Mouse (Mus musculus): ENCODE measurements around the gene Pzp. TPM values are rescaled to one million over a fixed set of nuclear protein-coding genes. Genes with fewer than 3 reads are reported as not detected.
A peak's percentile ranks its signal among the peaks of the same experiment; 100 is the strongest.

The Pzp gene
- total and polyA plus RNA-seq, 2 experiments: 1,553 to 1,917 TPM

DNA sequence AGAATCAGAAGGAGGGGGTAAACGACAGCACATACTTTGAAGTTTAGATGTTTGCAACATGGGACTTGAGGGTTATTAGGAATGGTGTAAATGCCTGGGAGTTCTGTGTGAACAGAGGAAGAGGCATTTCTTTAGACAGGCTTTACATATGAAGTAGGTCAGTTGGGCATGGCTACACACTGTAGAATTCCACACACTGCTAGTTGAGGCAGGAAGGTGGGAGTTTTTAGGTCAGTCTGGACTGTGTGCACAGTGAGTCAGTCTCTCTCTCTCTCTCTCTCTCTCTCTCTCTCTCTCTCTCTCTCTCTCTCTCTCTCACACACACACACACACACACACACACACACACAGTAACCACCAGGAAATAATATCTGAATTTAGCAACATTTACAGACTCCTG lies 31.2 kb downstream of the Pzp start:
- Histone ChIP-seq H3K36me3 (ENCODE audit: control insufficient read depth, insufficient read depth, low read length) (peaks cover 92% of the 10 kb centered on the region), H3K27me3 (ENCODE audit: control insufficient read depth, insufficient read depth, low read length) (no peaks in the 10 kb centered on the region), H3K9ac (ENCODE audit: low read depth, low read length) (no peak overlapping the region), H3K4me3 (ENCODE audit: insufficient read depth, low read depth, low read length) (no peak overlapping the region), H3K27ac (replicated peaks; ENCODE audit: insufficient read depth, low read depth, low read length) (peak overlapping the region; percentile 4), H3K79me2 (ENCODE audit: control insufficient read depth, insufficient read depth, low read length) (no peaks in the 10 kb centered on the region), H3K4me1 (ENCODE audit: control insufficient read depth, insufficient read depth, low read length) (peaks cover 9% of the 10 kb centered on the region)
- no peak for TF ChIP-seq POLR2A (IDR thresholded peaks at IDR 0.05; ENCODE audit: extremely low read depth, insufficient read depth, low read length)
- TF ChIP-seq CTCF (IDR thresholded peaks at IDR 0.05; ENCODE audit: low read depth, low read length): no peak
- DNase-seq (ENCODE audit: extremely low read depth, low read depth, low spot score): no peak
- 28% methylated on average over 1 of the region's 1 CpGs for WGBS

DNA sequence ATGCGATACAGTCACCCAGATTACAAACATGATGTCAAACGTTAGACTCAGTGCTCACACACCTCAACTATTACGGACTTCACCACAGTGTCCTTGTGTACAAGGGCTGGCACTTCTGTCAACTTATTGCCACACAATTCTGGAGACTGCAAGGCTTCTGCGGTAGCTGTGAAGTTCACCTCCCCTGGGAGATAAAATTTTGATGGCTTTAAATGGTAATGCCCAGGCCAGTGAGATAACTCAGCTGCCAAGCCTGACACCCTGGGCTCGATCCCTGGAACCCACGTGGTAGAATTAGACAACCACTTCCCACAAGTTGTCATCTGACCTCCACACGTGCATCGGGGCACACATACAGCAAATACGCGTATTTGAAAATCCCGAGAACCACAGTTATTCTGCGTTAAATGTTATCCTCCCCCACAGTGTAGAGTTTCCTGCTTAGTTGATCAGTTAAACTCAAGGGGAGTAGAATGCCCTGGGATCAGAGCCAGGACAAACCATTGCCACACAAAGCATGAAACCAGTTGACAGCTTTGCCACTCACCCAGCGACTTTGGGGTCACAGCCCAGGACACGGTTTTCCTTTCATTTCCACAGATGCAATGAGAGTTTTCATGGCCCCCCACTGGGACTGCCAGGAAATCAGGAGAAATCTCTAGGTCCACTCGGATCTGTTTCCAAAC lies 31.7 kb downstream of the Pzp start:
- H3K9ac ChIP-seq (ENCODE audit: low read depth, low read length): no peak overlapping the region
- WGBS: 18% methylated on average over 15 of the region's 15 CpGs
- H3K27me3 ChIP-seq (ENCODE audit: control insufficient read depth, insufficient read depth, low read length): no peaks in the 10 kb centered on the region
- peak; percentile 72 for DNase-seq (ENCODE audit: extremely low read depth, low read depth, low spot score)
- no peak overlapping the region for H3K4me3 ChIP-seq (ENCODE audit: insufficient read depth, low read depth, low read length)
- no peaks in the 10 kb centered on the region for H3K79me2 ChIP-seq (ENCODE audit: control insufficient read depth, insufficient read depth, low read length)
- TF ChIP-seq CTCF (IDR thresholded peaks at IDR 0.05; ENCODE audit: low read depth, low read length) (no peak), POLR2A (IDR thresholded peaks at IDR 0.05; ENCODE audit: extremely low read depth, insufficient read depth, low read length) (no peak)
- peaks cover 92% of the 10 kb centered on the region for H3K36me3 ChIP-seq (ENCODE audit: control insufficient read depth, insufficient read depth, low read length)
- peak overlapping the region; percentile 4 for H3K27ac ChIP-seq (replicated peaks; ENCODE audit: insufficient read depth, low read depth, low read length)
- H3K4me1 ChIP-seq (ENCODE audit: control insufficient read depth, insufficient read depth, low read length): peaks cover 9% of the 10 kb centered on the region

DNA sequence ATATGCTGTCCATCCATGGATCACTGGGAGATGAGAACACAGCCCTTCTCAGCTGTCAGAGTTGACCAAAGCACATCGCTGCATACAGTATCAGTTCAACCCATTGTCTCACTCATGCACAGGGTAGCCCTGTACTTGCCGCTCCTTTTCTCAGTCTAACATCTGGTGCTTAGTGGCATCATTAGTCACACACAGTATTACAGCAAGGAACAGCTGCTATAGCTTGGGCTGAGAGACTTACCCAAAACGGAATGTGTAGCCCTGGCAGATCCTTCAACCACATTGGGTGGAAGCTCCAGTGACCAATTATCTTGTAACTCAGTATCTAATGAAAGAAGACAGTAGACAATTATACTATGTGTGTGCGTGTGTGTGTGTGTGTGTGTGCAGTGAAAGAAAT lies 34.6 kb downstream of the Pzp start:
- peaks cover 92% of the 10 kb centered on the region for H3K36me3 ChIP-seq (ENCODE audit: control insufficient read depth, insufficient read depth, low read length)

DNA sequence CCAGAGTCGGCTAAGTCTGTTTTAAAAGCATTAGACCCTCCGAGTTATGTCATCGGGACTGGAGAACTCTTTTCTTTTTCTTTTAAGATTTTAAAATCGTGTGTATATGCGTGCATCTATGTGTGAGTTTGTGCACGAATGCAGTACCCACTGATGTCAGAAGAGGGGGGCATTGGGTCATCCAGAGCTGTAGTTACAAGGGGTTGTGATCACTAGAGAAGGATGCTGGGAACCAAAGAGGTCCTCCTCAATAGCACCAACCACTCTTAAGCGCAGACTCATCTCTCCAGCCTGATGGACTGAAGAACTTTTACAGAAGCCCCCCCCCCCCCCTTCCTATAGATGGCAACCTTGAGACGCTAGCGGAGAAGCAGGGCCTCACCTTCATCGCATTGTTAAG lies 36.4 kb downstream of the Pzp start:
- no peak overlapping the region for H3K9ac ChIP-seq (ENCODE audit: low read depth, low read length)
- H3K79me2 ChIP-seq (ENCODE audit: control insufficient read depth, insufficient read depth, low read length): no peaks in the 10 kb centered on the region
- no peak overlapping the region for H3K4me3 ChIP-seq (ENCODE audit: insufficient read depth, low read depth, low read length)
- H3K4me1 ChIP-seq (ENCODE audit: control insufficient read depth, insufficient read depth, low read length): no peaks in the 10 kb centered on the region
- no peak overlapping the region for H3K27ac ChIP-seq (replicated peaks; ENCODE audit: insufficient read depth, low read depth, low read length)
- H3K27me3 ChIP-seq (ENCODE audit: control insufficient read depth, insufficient read depth, low read length): no peaks in the 10 kb centered on the region
- DNase-seq (ENCODE audit: extremely low read depth, low read depth, low spot score): peak; percentile 13
- 94% methylated on average over 10 of the region's 10 CpGs for WGBS
- no peak for TF ChIP-seq CTCF (IDR thresholded peaks at IDR 0.05; ENCODE audit: low read depth, low read length)
- H3K36me3 ChIP-seq (ENCODE audit: control insufficient read depth, insufficient read depth, low read length): peaks cover 94% of the 10 kb centered on the region

More for the DNA sequence above, 34.6 kb downstream of the Pzp start:
- TF ChIP-seq POLR2A (IDR thresholded peaks at IDR 0.05; ENCODE audit: extremely low read depth, insufficient read depth, low read length) (no peak), CTCF (IDR thresholded peaks at IDR 0.05; ENCODE audit: low read depth, low read length) (no peak)
- Histone ChIP-seq H3K4me1 (ENCODE audit: control insufficient read depth, insufficient read depth, low read length) (peaks cover 6% of the 10 kb centered on the region), H3K79me2 (ENCODE audit: control insufficient read depth, insufficient read depth, low read length) (no peaks in the 10 kb centered on the region), H3K27me3 (ENCODE audit: control insufficient read depth, insufficient read depth, low read length) (no peaks in the 10 kb centered on the region), H3K4me3 (ENCODE audit: insufficient read depth, low read depth, low read length) (no peak overlapping the region), H3K9ac (ENCODE audit: low read depth, low read length) (no peak overlapping the region), H3K27ac (replicated peaks; ENCODE audit: insufficient read depth, low read depth, low read length) (no peak overlapping the region)
- DNase-seq (ENCODE audit: extremely low read depth, low read depth, low spot score): no peak
- 84% methylated on average over 4 of the region's 4 CpGs for WGBS

DNA sequence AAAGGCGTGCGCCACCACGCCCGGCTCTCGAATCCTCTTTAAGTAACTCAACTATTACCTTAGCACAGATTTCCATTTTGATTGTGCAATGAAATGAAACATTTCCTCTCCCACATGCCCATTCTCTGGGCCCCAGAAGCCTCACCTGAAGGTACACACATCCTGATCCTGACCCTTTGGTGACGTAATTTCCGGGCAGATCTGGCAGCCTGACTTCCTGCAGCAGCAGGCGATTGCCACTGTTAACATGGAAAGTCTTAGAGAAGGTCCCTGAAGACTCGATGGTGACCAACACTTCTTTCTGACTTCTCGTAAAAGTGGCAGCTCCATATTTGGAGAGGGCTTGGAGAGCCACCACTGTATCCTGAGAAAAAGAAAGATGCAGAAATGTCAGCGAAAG lies 38.8 kb downstream of the Pzp start:
- no peak overlapping the region for H3K9ac ChIP-seq (ENCODE audit: low read depth, low read length)
- no peaks in the 10 kb centered on the region for H3K79me2 ChIP-seq (ENCODE audit: control insufficient read depth, insufficient read depth, low read length)
- peaks cover 79% of the 10 kb centered on the region for H3K36me3 ChIP-seq (ENCODE audit: control insufficient read depth, insufficient read depth, low read length)
- H3K27me3 ChIP-seq (ENCODE audit: control insufficient read depth, insufficient read depth, low read length): no peaks in the 10 kb centered on the region
- H3K4me3 ChIP-seq (ENCODE audit: insufficient read depth, low read depth, low read length): no peak overlapping the region
- TF ChIP-seq CTCF (IDR thresholded peaks at IDR 0.05; ENCODE audit: low read depth, low read length) (no peak), POLR2A (IDR thresholded peaks at IDR 0.05; ENCODE audit: extremely low read depth, insufficient read depth, low read length) (no peak)
- 78% methylated on average over 11 of the region's 11 CpGs for WGBS
- no peak for DNase-seq (ENCODE audit: extremely low read depth, low read depth, low spot score)
- no peaks in the 10 kb centered on the region for H3K4me1 ChIP-seq (ENCODE audit: control insufficient read depth, insufficient read depth, low read length)
- no peak overlapping the region for H3K27ac ChIP-seq (replicated peaks; ENCODE audit: insufficient read depth, low read depth, low read length)

All from liver, adult 2 months (tissue).